Mouse (Mus musculus) fat pad, adult 2 months (tissue): ENCODE measurements around the gene Tmem39a.

Source experiments
- DNase-seq: peaks from one replicate; pipeline ENCODE4 v3.0.0-alpha.2; 2011; ENCODE audit warnings: low read depth, low spot score; ENCODE audit errors: extremely low read depth

The Tmem39a gene

DNA sequence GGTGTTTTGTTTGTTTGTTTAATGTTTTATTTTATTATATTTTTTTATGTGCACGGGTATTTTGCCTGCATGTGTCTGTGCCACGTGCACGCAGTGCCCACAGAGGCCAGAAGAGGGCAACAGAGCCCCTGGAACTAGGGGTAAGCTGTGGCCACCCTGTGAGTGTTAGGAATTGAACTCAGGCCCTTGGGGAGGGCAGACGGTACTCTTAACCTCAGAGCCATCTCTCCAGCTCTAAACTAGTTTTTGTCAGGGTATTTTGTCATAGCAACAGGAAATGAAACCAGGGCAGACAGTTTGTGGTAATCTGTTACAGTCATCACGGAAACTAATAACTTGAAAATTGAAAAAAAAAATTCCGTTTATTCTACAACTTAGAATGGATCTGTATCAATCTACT is 73.6 kb downstream of the Tmem39a start:
- no peak for DNase-seq

DNA sequence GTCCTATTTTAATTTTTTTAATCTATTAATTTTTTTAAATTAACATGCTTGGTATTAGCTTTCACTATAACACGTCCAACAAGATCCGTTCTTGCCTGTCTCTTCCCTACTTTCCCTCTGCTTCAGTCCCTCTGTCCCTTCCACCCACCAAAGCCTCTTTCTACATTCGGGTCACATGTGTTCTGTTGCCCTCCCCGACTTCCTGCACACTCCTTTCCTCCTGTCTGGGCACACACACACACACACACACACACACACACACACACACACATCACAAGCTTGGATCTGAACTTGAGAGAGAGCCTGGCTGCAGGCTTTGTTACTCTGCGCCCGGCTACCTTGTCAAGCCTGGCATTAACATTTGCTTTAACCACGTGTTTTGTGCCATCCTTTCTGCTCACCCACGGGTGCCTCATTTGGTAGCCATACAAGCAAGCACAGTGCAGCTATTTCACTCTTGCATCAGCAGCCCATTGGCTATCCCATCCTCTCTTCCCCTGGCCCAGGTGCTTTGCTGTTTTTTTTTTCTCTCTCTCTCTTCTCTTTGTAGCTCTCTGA is 77.4 kb downstream of the Tmem39a start:
- no peak for DNase-seq

DNA sequence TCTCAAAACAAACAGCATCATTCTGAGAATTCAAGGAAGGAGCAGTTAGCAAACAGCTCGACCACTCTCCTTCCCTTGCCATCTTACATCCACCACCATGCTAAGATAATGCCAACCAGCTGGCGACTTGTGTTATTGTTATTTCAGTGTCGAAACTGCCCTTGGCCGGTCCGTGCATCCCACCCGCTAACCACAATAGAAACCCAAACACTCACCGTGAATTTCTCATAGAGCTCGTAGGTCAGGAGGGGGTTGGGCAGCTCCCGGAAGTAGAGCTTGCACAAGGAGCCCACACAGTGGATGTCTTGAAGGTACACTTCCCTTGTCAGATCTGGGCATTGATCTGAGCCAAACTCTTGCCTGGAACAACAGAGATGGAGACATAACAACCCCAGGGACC is 78.2 kb downstream of the Tmem39a start:
- no peak for DNase-seq

DNA sequence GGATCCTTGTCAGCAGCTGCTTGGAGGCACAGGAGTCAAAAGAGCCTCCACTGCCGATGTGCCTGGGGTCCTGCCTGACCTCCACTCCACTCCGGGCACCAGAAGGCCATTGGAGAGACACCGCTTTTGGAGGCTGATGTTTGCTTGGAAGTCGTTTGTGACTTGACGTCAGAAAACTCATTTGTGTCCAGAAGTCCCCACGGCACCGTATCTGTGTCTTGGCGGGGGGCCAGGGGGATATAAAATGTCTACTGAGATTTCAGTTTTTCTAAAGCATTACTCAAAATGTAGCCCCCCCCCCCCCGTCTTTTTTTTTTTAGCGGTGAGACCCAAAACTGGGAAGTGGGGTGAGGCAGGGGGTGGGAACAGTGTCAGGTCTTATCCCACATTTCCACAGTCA is 78.6 kb downstream of the Tmem39a start:
- no peak for DNase-seq
